Mouse (Mus musculus) brain, embryonic 14.5 days (tissue): ENCODE results near the gene Tbc1d30.

Source experiments
- CTCF ChIP-seq: fragments of 200-500 bp; IDR thresholded peaks from 2 replicates; pipeline ENCODE4 v1.5.1; 2012; ENCODE audit warnings: inconsistent platforms, mild to moderate bottlenecking, moderate library complexity, borderline replicate concordance; ENCODE audit not compliant: insufficient read depth, insufficient read length; ENCODE audit errors: extremely low read depth
- POLR2A ChIP-seq: fragments of 200-500 bp; IDR thresholded peaks from 2 replicates; pipeline ENCODE4 v1.6.1; 2012; ENCODE audit warnings: mild to moderate bottlenecking, inconsistent platforms, borderline replicate concordance; ENCODE audit not compliant: poor library complexity, insufficient read depth, insufficient read length, severe bottlenecking; ENCODE audit errors: extremely low read depth

DNA sequence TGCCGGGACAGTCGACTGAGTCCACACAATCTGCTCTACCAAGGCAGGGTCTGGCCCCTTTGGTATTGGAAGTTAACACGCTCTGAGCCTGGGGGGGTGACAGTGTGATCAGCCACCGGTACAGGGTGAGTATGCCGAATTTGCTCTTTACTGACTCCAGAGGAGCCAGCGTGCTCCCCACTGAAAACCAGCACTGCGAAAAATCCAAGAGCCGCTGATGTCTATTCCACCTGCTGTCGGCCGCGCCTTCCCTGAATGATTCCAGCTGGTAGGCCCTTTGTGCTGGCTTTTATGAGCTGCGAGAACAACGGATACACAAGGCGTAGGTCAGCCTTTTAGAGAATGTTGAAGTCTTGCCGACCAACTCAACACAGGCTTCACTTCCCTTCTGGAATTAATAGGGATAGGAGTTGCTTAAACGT is 123.1 kb downstream of the Tbc1d30 start:
- TF ChIP-seq POLR2A (no peak), CTCF (no peak)
